Mouse (Mus musculus): ENCODE measurements around the gene Lmnb2. TPM values are rescaled to one million over a fixed set of nuclear protein-coding genes. Genes with fewer than 3 reads are reported as not detected.

Gene Lmnb2
- total RNA-seq, 1 experiment from 2014 or later, result 14.9 TPM

DNA sequence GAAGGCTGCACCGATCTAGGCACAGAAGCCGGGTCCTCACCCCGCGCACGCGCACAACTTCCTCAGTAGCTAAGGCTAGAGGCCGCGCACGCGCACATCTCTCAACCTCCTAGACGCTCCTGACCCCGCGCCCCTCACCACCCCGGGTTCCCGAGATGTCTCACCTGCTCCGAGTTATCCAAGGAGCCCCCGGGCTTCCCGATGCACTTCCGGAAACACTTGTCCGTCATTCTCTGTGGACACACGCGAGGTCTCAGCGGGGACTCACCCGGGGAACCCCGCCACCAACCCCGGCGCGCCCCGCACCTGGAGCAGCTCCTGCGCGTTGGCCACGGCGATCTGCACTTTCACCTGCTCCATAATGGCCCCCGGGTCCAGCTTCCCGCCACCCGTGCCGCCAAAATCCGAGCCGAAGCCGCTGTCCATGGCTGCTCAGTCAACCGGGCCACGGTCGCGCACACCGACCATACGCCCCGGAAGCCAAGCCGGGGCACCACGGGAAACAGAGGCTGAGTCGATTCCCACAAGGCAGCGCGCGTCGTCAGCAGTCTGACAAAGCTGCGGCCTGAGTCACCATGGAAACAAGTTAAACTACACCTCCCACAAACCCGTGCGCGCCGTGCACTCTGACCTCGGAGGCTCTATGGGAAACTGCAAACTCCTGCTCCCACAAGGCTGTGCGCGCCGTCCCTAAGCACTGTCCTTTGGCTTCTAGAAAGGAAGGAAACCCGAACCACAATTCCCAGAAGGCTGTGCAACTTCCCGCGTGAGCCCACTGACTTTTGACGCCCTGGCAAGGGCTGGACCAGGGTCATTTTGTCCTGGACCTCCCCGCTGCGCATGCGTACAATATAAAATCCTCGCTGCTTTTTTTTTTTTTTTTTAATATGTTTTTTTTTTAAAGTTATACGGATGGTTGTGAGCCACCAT, 17.5 kb downstream of the Lmnb2 start, which contains the start of gene Timm13:
TSS of gene Timm13 (minus strand) at position 652 of the 930 bp plus-strand sequence.
- DNase-seq, result peak; percentile 98

DNA sequence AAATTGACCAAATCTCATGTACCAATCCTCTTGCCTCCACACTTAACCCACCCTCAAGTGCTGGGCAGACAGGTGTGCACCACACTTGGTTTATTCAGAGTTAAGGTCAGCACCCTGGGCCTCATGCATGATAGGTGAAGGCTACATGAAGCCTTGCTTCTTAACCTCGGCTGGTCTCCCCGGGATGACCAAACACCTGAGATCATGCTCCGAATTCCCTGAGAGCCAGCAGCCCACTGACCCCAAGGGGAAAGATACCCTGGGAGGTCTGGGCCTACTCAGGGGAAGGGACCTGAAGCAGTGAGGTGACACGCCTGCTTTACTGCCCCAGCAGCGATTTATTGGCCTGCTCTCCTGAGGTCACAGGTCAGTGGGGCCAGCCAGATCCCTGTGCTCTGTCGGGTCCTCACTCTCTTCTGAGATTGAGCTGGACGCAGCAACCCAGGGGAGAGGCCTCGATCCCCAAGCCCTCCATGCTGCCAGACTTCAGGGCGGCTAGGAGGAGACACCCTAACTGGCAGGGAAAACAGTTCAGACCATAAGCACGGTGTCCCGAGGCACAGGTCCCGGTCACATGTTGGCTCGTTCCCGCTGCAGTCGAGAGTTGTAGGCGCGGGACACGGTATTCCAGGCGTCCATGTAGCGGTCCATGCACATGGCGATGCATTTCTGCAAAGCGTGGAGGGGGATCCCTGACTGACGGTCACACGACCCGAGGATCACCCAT, 18.3 kb downstream of the Lmnb2 start:
- DNase-seq, result no peak

DNA sequence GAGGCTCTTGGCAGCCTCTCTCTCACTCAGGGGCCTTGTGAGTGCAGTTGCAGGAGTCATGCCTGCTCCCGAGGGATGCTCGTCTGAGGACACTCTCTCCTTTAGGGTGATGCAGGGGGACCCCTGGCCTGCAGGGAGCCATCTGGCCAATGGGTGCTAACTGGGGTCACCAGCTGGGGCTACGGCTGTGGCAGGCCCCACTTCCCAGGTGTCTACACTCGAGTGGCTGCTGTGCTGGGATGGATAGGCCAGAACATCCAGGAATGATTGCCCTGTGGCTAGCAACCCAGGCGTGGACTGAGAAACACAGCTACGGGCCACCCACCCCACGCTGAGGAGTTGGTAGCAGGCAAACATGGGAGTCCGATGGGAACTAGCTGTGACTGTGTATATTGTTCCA, 19.0 kb downstream of the Lmnb2 start:
- no peak for DNase-seq

DNA sequence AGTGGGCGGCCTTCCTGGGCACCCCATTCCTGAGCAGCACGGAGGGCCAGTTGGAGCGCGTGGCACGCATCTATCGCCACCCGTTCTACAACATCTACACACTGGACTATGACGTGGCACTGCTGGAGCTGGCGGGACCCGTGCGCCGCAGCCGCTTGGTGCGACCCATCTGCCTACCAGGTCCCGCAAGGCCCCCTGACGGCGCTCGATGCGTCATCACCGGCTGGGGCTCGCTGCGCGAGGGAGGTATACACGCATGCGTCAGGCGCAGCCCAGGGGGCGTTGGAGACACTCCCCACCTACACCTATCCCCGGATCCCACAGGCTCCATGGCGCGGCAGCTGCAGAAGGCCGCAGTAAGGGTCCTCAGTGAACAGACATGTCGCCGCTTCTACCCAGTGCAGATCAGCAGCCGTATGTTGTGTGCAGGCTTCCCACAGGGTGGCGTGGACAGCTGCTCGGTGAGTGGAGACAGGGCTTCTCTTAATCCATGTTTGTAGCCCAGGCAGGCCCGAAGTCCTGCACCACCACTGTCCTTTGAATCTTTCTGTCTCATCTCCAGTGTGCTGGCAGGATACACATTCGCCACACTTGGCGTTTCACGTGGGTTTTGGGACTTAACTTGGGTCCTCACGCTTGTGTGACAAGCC, 20.1 kb downstream of the Lmnb2 start:
- peak; percentile 57 for DNase-seq

DNA sequence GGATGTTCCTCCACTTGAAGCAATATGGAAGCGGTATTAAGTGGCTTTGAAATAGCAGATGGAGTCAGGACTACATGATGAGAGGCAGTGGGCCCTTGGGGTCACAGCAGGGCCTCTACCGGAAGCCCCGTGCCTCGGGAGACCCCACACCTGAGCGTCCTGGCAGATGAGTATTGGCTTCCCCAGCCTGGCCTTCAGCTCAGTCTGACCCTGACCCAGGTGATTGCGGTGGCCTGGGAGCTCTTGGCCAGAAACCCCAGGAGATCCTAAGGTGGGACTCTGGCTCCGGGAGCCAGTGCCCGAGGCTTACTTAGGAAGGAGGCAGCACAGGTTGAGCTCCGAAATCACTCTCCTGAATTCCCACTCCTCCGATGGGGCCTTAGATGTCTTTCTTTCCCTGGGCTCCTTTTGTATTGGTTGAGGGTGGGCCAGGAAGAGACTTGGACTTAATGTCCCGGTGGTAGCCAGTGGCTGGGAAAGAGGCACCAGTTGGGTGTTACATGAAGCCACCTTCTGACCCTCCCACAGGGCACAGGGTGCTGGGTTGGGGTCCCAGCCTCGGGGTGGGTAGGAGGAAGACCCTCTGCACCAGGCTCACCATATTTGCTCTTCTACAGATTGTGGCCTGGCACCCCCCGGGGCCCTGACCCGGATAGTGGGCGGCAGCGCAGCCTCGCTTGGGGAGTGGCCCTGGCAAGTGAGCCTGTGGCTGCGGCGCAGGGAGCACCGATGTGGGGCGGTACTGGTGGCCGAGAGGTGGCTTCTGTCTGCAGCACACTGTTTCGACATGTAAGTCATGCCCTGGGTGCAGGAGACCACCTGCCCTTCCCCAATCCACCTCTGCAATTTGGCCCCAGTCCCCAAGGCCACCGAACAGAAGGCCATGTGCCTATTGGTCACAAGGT, 21.2 kb downstream of the Lmnb2 start:
- DNase-seq, result peak; percentile 41

DNA sequence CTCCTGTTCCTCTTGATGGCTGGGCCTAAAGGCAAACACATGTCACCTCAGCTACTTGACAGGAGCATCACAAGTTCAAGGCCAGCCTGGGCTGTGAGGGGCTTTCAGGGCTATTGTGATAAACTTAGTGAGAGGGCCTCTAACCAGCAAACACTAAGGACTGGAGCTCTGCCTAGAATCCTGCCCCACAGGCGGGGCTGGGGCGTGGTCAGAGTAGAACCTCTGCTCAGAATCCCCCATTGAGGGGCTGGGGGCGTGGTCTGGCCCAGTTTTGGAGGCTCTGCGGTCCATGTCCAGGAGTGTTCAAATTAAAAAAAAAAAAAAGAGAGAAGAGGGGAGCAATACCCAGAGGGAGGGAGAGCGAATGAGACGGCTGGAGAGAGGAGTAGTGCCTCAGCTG, 22.3 kb downstream of the Lmnb2 start:
- no peak for DNase-seq

DNA sequence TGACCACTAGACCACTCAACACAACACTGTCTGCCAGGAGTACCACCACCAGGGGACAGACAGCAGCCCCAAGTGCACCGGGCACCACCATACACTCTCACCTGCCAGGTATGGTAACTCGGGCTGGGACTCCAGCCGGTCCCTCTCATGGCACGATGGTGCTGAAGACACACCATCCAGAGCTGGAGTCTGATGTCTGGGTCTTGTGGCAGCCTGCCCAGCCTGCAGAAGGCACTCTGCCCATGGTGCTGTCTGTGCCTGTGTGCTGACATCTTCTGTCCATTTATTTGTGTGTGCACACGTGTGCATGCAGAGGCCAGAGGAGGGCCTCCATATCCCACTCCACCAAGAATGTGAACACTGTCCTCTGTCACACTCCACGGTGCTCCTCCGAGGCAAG, 22.9 kb downstream of the Lmnb2 start:
- DNase-seq, result no peak

DNA sequence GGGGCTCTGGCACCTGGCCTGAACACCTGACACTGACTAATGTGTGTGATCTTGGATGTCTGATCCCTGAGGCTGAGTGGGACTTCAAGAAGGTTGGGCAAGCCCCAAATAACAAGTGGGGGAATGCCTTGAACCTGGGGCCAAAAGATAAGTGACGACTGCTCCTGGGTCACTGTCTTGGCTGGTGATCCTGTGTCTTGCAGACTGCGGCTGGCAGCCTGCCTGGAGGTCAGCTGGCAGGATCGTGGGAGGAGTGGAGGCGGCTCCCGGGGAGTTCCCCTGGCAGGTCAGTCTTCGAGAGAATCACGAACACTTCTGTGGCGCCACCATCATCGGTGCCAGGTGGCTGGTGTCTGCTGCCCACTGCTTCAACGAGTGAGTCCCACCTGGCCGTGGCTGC, 30.9 kb downstream of the Lmnb2 start:
- DNase-seq, result peak; percentile 91

DNA sequence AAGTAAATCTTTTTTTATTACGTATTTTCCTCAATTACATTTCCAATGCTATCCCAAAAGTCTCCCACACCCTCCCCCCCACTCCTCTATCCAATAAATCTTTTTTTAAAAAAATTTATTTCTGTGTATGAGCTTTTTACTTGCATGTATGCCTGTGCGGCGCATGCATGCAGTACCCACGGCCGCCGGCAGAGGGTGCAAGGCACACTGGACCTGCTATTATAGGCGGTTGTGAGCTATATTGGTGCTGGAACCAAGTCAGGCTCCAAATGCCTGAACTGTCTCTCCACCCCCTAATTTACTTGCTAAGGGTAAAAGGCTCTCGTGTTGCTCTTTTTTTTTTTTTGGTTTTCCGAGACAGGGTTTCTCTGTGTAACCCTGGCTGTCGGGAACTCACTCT, 36.7 kb downstream of the Lmnb2 start:
- DNase-seq, result peak; percentile 84

DNA sequence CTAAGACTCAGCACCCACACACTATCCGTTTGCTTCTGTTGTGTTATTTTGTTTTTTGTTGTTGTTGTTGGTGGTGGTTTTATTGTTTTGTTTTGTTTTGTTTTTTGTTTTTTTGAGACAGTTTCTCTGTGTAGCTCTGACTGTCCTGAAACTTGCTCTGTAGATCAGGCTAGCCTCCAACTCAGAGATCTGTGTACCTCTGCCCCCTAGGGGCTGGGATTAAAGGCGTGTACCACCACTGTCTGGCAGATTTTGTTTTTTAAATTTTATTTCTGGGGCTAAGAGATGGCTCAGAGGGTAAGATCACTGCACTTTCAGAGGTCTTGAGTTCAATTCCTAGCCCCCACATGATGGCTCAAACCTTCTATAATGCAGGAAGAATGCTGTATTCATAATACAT, 37.1 kb downstream of the Lmnb2 start:
- DNase-seq, result no peak

DNA sequence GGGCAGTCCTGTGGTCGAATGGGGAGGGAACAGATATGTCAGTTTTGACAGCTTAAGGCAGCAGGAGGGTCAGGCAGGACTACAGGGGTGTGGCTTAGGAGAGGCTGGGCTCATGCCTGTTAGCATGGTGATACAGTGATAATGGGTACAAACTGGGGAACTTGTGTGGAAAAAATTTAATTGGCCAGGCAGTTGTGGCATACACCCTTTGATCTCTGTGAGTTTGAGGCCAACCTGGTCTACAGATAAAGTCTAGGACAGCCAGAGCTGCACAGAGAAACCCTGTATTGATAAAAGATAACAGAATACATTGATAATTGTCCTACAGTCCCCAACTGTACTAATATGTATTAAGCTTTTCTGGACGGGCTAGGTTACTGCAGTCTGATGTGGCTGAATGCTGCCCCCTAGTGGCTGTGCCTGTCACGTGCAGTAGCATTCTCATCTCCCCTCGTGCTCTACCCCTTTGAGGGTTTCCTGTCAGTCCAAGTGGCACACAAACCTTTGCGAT, 37.9 kb downstream of the Lmnb2 start:
- peak; percentile 87 for DNase-seq

DNA sequence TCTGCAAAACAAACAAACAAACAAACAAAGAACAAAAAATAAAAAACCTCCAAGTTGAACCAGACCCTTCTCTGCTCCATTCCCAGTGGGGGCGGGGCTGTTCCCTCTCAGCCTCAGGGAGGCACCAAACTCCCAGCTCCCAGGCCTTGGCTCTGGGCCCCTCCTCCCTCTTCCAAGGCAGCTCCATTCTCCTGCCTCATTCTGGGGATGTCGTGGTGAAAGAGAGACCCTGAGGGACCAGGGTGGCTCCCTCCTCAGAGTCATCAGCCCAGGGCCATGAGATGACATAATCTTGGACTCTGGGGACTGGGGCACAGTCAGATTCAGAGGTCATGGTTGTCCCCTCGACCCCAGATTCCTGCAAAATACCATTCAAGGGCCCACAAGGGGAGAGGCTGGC, 41.5 kb downstream of the Lmnb2 start:
- DNase-seq, result peak; percentile 60

DNA sequence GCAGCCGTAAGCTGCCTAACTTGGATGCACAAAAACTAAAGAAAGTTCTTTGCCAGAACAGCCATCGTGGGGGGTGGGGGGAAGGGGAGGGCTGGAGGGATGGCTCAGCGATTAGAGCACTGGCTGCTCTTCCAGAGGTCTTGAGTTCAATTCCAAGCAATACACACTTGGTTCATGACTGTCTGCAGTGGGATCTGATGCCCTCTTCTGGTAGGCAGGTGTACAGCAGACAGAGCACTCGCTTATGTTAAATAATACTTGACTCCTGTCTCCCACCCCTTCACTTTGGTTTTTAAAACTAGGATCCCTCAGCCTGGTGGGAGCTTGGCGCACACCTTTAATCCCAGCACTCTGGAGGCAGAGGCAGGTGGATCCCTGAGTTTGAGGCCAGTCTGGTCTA, 42.0 kb downstream of the Lmnb2 start:
- DNase-seq, result peak; percentile 68

DNA sequence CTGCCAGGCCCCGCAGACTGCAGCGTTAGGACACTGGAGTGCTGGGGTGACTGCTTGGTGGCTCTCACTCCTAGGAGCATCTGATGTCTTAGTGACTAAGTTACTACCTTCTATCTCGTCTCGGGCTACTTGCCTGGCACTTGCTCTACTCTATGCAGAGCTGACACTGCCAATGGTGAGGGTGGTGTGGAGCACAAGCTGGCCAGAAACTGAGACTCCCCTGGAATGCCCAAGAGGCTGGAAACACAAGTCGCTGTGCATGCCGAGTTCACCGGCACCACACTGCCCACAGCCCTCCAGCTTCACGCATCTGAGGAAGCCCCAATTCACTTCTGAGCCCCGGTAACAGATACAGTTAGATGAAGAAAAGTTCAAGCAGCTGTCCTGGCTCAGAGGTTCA, 44.0 kb downstream of the Lmnb2 start:
- no peak for DNase-seq

DNA sequence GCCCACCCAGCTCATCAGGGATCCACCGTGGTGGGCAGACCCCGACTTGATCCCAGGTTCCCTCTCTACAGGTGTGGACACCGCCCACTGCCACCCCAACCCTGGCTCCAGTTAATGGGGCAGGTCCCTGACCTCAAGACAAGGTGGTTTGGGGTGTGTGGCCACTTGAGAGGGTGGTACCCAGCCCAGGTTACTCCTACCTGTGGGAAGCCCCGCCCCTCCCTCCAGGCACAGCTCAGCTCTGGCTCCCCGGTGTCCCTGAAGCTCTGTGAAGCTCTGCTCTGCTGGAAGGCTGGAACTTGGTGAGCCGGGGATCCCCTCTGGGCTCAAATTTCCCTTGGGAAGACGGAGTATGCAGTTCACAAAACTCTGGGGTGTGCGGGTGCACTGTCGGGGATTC, 46.5 kb downstream of the Lmnb2 start, which contains the start of gene Tmprss9:
TSS of gene Tmprss9 (plus strand) at position 268 of the 400 bp plus-strand sequence.
- no peak for DNase-seq

DNA sequence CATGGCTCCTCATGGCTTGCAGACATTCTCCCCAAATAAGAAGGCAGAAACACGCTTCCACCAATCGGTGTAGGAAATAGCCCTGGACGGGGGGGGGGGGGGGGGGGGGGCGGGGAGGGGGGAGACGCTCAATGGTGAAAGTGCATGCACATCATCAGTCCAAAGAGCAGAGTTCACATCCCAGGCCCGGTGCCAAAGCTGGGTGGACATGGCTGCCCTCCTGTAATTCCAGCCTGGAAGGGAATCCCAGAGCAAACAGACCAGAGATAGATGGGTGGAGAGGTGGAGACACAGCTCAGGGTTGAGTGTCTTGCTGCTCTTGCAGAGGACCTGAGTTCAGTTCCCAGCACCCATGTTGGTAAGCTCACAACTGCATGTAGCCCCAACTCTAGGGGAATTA, 47.1 kb downstream of the Lmnb2 start:
- no peak for DNase-seq

DNA sequence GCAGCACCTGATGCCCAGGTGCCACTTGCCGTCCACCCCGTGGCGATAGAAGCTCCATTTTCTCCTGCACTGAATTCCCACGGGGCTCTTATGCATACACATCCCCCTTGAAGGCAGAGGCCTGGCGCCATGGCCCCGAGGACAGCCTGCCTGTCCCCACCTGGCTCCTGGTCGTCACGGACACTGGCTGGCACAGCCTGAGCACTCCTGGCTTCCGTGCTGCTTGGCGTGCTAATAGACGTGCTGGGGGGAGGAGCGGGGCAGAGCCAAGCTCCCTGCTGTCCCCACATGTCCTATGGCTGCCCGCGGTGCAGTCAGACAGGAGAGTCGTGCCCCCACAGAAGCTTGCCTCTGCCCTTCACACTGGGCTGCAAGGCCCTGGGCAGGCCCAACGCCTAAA, 53.6 kb downstream of the Lmnb2 start:
- no peak for DNase-seq

DNA sequence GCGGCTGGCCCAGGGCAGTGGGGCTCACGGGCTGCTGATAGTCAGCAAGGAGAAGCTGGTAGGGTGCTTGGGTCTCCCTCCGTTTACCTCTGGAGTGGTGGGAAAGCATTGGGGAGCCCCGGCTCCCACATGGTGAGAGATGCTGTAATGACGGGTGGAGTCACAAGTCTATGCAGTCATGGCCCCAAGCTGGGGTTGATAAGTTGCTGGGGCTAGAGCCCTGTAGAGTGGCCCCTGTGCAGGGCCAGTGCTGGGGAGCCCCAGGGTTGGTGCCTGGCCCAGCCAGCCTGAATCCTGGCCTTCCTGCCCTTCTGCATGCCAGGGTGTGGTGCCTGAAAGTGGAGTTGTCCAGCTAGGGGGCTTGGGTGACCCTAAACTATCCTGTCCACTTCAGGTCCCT, 55.7 kb downstream of the Lmnb2 start:
- DNase-seq, result no peak

DNA sequence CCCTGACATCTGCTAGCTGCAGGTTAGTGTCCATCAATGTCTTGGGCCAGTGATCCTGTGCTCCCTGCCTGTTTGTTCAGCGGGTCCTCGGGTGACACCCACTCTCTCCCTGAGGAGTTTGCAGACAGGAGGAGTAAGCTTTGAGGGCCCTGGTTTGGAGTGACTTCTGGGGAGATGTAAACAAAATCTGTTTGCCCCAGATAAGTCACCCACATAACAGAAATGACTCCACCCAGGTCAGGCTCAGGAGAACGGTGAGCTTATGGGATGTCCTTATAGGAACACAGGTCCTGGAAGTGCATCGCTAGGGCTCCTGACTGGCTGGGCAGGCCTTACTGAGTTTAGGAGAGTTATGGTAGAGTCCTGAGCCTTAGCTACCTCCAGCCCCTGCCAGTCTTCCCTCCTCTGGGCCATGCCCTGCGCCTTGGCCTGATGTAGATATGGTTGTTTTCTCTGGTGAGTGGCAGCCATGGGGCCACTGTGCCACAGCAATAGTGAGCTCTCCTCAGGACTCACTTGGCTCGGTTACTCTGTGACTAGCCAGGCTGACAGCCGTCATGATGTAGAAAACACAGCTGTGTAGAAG, 59.6 kb downstream of the Lmnb2 start:
- no peak for DNase-seq

DNA sequence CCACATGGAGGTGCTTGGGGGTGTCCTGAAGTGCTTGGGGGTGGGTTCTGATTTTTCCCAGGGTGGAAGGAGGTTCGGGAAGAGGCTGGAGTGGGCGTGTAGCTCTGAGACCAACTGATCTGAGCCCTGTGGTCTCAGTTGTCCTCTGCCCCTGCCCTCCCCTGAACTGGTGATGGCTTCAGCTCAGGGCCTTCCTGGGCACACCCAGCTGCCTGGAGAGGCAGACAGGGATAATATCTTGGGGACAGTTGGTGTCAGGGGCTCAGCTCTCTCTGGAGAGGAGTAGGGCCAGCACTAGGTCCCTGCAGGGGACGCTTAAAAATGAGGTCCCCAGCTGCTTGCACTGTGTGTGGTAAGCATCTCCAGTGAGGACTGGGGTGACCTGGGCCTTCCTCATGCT, 60.2 kb downstream of the Lmnb2 start:
- no peak for DNase-seq

DNA sequence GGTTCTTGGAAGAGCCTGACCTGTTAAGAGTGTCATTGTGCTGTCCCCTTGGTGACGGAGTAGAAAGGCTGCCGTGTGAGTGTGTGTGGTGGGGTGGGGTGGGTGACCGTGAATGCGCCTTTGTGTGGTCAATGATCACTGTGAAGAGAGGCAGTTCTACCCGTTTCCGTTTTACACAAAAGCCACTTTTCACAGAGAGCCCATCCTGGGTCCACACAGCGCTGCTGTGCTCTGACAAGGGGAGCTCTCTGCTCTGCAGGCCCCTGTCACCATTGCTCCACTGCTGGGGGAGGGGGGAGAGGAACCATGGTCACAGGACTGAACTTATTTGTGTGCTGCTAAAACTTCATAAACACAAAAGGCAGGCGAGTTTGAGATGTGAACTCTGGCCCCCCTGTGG, 60.7 kb downstream of the Lmnb2 start:
- no peak for DNase-seq

Data from adrenal gland, postnatal 14 days (tissue).